Mouse (Mus musculus) T-helper 2 cell (primary cell): ENCODE measurements at regions not wholly inside any gene's neighbourhood (a gene's known extent, or its start where the extent isn't known, plus 50 kb on each side); places are given as distances from the start of the nearest gene placed in this dataset.

Experiments
- in situ Hi-C: fragments of 300-600 bp; cut with MboI, MseI; formaldehyde crosslinking; loops from one replicate; pipeline ENCODE4 v1.15.1; 2025; ENCODE audit warnings: high pct_unique_total_duplicates

- in situ Hi-C loops, result no loop called here
Observed at GRCm38 (mm10) chr9:93098008-93098581, 556.1 kb downstream of the Plod2 start.

GRCm38 (mm10) chr9:93130561-93130960 lies 588.5 kb downstream of the Plod2 start:
- in situ Hi-C loops, result no loop called here

GRCm38 (mm10) chr9:93131620-93132200 lies 589.7 kb downstream of the Plod2 start:
- in situ Hi-C loops, result no loop called here

- in situ Hi-C loops, result no loop called here
Observed at GRCm38 (mm10) chr9:93136349-93136748, 594.3 kb downstream of the Plod2 start.

GRCm38 (mm10) chr9:93170071-93170470 lies 628.0 kb downstream of the Plod2 start:
- in situ Hi-C loops, result no loop called here

- in situ Hi-C loops, result no loop called here
Observed at GRCm38 (mm10) chr9:93186638-93187037, 644.6 kb downstream of the Plod2 start.

- in situ Hi-C loops, result no loop called here
Observed at GRCm38 (mm10) chr9:93232562-93232961, 690.5 kb downstream of the Plod2 start.

- in situ Hi-C loops, result no loop called here
Observed at GRCm38 (mm10) chr9:93252146-93252545, 710.1 kb downstream of the Plod2 start.

GRCm38 (mm10) chr9:93297332-93297731 lies 755.3 kb downstream of the Plod2 start:
- in situ Hi-C loops, result no loop called here

- in situ Hi-C loops, result no loop called here
Observed at GRCm38 (mm10) chr9:93306753-93307152, 764.7 kb downstream of the Plod2 start.

GRCm38 (mm10) chr9:93328997-93329682 lies 787.1 kb downstream of the Plod2 start:
- in situ Hi-C loops, result no loop called here
